Mouse (Mus musculus) T-helper 17 cell (primary cell): ENCODE measurements around the gene Trappc5.

Source experiments
- in situ Hi-C, 2 experiments: fragments of 300-600 bp; cut with MboI, MseI; formaldehyde crosslinking; loops; 1 replicate in 1 of 2; 2 replicates in 1 of 2; pipeline ENCODE4 v1.15.1; 2025; ENCODE audit warnings: high pct_unique_total_duplicates in 2 of 2

Trappc5 gene

DNA sequence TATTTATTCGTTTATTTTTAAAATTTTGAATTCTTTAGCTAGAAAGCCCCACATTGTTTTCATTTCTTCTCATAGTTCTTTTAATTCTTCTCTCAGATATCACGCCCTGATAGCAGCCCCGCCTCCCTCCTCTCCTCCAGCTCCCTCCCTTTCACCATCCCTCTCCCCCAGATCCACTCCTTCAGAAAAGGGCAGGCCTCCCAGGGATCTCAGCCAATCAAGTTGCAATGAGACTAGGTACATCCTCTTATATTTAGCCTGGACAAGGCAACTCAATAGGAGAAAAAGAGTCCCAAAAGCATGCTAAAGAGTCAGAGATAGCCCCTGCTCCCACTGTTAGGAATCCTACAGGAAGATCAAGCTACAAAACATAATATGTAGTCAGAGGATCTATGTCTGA lies 1.4 kb upstream of the Trappc5 start:
- in situ Hi-C loops = loop anchor here (5.0 kb wide), 4 partner anchors 37 to 317 kb away; partner anchors contain the start of genes Pex11g (in 2 of the 2) and Stxbp2 (in 1 of the 2)

DNA sequence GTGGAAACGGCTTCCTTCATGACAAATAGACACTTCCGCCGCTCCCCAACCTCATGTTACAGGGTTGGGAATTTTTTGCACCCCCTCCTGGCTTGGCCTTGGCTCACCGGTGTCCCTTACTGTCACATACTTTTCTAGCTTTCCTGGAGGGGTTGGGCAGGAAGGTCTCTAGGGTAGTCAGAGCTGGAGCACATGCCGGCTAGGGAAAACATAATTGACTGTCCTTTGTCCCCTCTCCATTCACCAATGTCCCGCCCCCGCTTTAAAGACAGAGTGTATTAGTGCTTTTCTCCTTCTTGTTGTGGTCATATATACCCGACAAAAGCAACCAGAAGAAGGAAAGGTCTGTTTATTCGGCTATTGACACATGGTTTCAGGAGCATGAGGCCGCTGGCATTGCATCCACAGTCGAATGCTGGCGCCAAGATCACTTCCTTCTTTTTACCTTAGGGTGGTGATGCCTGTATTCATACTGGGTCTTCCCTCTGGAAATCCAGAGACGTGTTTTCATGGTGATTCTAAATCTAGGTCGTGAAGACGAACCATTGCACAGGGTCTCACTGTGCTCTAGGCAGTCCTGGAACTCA lies 987 bp downstream of the Trappc5 start:
- in situ Hi-C loops = loop anchor here (5.0 kb wide), 2 partner anchors 210 to 320 kb away; partner anchors contain the start of gene Pex11g (in 1 of the 2)

DNA sequence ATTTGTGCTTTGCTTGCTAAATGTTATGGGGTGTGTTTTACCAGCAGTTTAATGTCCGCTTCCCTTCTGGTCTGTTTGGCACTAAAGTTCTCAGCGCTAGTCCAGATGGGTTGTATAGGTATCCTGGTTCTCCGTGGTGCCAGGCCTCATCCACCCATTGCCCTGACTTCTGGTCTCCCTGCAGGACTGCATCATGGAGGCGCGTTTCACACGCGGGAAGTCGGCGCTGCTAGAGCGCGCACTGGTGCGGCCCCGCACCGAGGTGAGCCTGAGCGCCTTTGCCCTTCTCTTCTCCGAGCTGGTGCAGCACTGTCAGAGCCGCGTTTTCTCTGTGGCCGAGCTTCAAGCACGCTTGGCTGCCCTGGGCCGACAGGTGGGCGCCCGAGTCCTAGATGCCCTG lies 2.7 kb downstream of the Trappc5 start:
- in situ Hi-C loops = loop anchor here (5.0 kb wide), 2 partner anchors 212 to 322 kb away; partner anchors contain the start of gene Pex11g (in 1 of the 2)

DNA sequence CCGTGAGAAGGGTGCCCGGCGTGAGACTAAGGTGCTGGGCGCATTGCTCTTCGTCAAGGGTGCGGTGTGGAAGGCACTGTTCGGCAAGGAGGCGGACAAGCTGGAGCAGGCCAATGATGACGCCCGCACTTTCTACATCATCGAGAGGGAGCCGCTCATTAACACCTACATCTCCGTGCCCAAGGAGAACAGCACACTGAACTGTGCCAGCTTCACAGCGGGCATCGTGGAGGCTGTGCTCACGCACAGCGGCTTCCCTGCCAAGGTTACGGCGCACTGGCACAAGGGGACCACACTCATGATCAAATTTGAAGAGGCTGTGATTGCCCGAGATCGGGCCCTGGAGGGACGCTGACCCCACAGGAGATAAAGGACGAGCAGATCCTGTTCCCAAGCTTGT lies 3.1 kb downstream of the Trappc5 start:
- in situ Hi-C loops = loop anchor here (5.0 kb wide), 2 partner anchors 212 to 322 kb away; partner anchors contain the start of gene Pex11g (in 1 of the 2)

DNA sequence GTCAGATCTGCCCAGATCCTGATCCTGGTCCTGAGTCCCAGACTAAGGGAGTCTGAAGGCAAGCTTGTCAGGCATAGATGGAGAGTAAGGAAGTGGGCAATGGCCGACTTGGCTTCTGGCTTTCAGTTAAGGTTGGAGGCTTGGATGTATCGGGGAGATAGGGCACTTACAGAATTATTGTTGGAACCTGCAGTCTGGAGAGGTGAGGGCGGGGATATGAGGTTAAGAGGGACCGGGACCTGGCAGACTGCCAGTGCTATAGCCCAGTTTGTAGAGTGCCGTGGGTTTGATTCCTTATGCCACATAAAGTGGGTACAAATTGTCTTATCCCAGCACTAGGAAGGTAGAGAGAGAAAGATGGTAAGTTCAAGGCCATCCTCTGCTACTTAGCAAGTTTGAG lies 3.6 kb downstream of the Trappc5 start:
- in situ Hi-C loops = loop anchor here (5.0 kb wide), 2 partner anchors 212 to 322 kb away; partner anchors contain the start of gene Pex11g (in 1 of the 2)

DNA sequence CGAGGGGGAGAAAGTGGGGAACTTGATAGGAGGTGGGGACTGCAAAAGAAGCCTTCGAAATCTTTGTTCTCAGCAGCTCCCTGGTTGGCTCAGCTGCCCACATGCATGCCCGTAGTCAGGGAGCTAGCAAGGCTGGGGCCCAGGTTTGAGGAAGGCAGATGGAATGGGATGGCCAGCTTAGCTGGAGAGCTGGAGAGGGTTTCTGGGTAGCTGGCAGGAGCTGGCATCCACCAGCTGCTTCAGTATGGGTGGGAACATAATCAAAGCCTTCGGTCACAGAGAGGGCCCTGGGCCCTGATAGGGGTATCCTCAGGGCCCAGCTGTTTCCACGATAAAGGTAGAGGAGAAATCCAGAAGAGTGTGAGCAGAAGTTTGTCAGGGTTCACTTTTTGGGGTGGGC lies 6.3 kb downstream of the Trappc5 start:
- in situ Hi-C loops = no loop called here

DNA sequence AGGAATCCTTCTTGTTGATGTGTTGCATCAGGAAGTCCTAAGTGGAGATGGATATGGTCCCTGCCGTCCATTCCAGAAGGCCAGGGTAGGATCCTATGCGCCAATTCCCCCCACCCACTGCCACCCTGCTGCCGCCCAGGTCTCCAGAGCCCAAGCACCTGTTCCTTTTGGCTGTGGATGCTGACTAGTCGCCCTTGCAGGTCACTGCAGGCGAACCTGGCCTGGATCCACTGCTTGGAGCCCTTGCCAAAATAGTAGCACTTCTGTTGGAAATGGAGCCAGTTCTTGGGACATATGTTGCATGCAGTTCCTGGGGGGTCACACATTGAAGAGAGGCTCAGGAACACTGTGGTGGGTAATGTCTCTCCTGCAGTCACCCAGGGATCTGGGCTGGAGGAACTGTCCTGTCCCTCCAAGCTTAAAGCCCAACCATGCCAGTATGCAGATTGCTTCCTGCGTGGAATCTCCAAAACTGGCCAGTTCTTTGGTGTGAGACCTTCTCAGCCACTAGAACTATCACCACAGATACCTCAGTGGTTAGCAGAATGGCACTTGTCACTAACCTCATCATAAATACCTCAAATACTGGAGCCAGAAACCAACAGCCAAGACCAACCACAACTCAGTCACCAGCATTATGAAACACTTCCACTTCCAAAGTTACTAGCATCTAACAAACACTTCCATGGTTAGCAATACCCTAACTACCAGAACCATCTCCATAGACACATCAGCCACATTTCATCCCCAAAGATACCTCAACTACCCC lies 7.5 kb downstream of the Trappc5 start:
- in situ Hi-C loops = no loop called here

DNA sequence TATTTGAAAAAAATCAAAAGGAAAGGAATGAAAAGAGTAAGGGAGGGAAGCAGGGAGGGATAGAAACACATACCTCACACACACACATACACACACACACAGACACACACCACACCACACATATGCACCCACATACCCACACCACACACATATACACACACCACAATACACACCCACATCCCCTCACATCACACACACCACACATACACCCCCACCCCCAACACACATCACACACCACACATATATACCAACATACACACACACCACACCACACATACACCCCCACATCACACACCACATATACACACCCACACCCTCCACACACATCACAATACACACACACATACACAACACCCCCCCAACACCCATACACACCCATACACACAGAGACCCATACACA lies 8.4 kb downstream of the Trappc5 start:
- in situ Hi-C loops = no loop called here

DNA sequence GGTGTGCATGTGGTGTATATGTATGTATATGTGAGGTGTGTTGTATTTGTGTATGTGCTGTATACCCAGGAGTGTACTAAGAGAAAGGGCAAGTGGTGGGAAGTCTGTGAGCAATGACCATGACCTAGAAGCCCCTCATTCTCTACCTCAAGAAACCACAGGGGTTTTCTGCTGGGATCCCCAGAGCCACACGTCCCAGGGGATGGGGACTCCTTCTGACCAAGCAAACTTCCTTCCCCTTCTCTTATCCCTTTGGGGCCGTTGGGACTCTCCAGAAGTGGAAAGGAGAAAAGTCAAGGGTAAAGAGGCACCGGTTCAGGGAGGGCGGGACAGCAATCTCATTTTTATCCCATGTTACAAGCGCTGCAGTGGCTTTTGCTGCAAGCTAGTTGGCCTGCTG lies 9.3 kb downstream of the Trappc5 start:
- in situ Hi-C loops = no loop called here

DNA sequence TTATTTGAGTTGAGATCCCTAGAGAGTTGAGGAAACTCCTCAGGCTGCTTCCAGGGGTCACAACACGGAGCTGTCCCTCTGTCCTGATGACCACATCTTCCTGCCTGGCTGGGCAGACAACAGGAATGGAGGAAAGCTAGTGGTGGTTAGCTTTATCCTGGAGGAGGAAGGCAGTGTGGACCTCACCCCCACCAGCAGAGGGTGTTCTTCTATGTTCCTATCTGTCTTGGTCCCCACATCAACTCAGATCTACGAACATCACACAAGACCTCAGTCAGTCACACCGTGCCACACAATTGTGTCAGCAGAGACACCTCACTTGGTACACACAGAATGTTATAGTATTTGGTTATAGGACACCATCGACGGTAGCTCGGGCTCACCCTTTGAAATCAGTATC lies 11.4 kb downstream of the Trappc5 start:
- in situ Hi-C loops = no loop called here

DNA sequence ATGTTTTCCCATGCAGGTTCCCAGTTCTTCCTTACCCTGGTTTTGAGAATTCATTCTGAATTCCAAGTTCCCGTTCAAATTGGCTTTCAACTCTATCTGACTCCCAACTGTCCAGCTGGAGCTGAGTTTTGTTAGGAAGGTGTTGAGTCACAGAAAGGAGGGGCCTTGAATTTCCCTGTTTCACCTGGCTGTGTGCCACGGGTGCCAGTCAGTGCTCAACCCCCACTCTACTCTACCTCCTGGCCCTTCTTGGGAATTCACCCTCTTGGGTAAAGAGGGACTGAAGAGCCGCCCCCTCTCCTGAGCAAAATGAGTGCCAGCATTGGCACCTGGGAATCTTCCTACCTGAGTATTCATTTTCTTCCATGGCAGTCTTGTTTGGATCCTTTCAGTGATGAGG lies 14.7 kb downstream of the Trappc5 start:
- in situ Hi-C loops = loop anchor here in 1 of 2 experiments (10.0 kb wide), 1 partner anchor 674 kb away; no protein-coding TSS in a partner anchor

DNA sequence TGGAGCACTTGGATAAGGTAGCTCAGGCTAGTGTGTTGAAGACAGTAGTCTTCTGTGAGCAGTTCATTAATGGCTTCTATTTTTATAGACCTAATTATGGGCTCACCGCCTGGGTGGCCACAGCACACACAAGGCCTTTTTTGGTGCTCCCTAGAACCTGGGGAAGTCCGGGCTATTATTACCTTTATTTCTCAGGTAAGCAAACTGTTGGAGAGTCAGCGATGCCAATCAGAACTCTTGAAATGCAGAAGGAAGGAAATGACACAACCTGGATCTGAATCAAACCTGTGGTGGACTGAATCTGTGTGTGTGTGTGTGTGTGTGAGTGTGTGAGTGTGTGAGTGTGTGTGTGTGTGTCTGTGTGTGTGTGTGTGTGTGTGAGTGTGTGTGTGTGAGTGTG lies 18.0 kb downstream of the Trappc5 start, which contains the start of gene Fcer2a:
TSS of gene Fcer2a (minus strand) at position 55 of the 400 bp plus-strand sequence.
- in situ Hi-C loops = loop anchor here in 1 of 2 experiments (10.0 kb wide), 1 partner anchor 671 kb away; no protein-coding TSS in a partner anchor

DNA sequence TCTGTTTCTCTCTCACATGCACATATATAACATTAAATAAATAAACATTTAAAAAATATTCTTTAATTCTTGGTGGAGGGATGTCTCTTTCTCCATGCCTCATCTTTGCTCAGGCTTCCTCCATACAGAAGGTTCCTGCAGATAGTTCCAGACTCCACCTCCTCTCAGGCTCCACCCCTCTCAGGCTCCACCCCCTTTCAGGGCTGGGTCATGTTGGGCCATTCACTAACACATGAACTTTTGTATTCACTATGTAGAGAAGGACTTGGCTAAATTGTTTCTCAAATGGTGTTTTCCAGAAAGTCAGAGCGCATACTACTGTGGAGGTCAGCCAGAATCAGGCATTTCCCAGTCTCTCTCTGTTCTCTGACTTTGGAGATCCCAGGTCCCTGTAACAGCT lies 25.4 kb downstream of the Trappc5 start:
- in situ Hi-C loops = loop anchor here in 1 of 2 experiments (25.0 kb wide), 1 partner anchor 661 kb away; no protein-coding TSS in a partner anchor

DNA sequence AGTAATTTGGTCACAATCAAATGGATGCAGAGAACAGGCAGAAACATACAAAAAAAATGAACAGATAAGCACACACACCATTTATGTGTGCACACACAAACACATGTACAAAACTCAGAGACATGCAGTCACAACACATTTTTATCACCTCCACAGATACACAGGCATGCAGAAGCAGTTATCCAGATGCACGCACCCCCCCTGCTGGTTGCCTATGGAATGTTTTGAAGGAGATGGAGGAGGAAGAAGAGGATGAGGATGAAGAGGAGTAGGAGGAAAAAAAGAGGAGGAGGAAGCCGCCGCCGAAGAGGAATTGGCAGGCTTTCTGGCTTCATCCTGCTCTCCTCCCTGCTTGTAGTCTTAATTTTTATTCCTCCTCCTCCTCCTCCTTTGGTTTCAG lies 29.6 kb downstream of the Trappc5 start:
- in situ Hi-C loops = loop anchor here in 1 of 2 experiments (25.0 kb wide), 1 partner anchor 657 kb away; no protein-coding TSS in a partner anchor

DNA sequence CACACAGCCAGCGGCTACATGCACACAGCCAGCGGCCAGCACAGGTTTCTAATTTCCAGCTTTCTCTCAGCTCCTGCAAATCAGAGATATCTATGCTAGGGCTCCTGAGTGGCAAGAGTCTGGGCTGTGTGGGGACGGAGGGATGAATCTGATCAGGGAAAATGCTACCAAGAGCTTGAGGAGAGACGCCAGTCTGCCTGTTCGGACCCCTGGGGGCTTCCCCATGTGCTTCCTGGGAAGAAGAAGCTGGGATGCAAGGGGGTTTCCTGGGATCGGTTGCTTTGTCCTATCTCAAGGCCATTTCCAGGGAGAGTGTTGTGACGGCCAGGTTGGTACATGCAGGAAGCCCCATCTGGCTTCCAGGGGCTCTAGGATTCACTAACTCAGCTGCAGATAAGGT lies 31.5 kb downstream of the Trappc5 start:
- in situ Hi-C loops = loop anchor here in 1 of 2 experiments (25.0 kb wide), 1 partner anchor 655 kb away; no protein-coding TSS in a partner anchor

DNA sequence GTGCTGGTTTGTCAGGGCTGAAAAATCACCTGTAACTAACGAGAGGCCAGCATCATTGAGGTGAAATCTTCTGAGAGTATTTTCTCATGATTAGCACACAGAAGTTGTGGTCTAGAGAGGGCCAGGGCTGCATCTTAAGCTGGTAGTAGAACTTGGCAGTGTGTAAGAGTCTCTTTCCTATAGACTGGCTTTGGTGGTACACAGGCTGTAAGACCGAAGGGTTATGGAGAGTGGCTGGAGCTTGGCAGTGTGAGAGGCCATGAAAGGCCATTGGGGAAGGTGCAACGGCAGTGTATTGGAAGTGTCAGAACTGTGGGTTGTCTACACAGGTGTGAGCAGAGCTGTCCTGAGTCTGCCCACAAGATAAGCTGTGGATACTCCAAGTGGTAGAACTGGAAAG lies 34.2 kb downstream of the Trappc5 start:
- in situ Hi-C loops = loop anchor here in 1 of 2 experiments (25.0 kb wide), 1 partner anchor 652 kb away; no protein-coding TSS in a partner anchor

DNA sequence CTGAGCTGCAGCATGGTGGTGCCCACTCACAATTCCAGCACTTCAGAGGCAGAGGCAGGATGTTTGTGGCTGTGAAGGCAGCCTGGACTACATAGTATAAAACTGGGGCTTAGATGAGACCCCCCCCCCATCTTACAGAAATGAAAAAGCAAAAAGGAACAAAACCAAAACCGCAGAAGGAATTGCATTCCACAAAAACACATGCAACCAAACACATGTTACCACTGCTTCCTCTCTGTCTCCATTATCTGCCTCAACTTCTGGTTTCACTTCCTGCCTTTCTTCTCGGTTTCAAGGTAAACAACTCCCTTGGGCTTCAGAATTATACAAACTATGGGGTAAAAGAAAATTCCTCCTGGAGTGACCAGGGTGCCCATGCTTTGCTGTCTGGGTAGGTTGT lies 35.5 kb downstream of the Trappc5 start:
- in situ Hi-C loops = loop anchor here in 1 of 2 experiments (25.0 kb wide), 1 partner anchor 651 kb away; no protein-coding TSS in a partner anchor

DNA sequence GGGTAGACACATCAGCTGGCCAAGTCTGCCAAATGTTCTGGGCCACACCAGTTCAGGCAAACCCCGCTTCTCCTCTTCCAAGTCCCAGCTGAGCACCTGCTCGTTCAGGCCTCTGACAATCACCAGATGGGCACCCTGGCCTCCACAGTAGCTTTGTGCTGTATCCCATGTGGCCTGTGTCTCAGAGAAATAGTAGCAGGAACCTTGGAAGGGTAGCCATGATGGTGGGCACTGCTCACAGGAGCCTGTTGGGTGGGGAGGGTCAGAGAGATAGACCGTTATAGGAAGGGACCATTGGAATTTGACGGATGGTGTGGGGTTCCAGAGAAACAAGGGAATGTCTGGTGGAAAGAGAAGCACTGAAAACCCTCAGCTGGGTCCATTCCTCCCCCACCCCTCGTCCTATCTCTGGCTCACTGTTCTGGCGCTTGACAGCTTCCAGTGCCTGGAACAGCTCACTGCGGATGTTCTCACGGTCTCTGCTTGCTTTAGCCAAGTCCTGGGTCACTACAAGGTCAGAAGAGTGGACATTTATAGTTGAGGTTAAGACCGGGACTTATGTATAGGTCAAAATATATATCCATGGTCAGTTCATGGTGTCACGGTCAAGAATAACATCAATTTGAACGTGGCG lies 41.3 kb downstream of the Trappc5 start:
- in situ Hi-C loops = loop anchor here in 1 of 2 experiments (25.0 kb wide), 1 partner anchor 645 kb away; no protein-coding TSS in a partner anchor

DNA sequence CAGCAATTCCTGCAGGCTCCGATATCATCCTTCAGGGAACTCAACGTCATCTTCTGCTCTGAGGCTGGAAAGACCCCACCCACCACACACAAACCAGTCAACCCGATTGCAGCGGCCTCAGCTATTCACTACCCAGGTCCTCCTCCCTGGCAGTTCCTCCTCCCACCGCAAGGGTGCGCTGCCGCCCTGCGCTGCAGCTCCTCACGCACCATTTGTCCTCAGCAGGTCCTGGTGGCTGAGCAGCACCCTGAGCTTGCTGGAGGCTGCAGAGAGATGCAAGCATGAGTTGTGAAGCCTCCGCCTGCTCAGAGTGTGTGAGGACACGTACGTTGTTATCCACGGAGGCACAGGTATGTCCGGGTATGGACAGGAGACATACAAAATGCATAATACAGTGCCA lies 42.5 kb downstream of the Trappc5 start:
- in situ Hi-C loops = loop anchor here in 1 of 2 experiments (25.0 kb wide), 1 partner anchor 644 kb away; no protein-coding TSS in a partner anchor

DNA sequence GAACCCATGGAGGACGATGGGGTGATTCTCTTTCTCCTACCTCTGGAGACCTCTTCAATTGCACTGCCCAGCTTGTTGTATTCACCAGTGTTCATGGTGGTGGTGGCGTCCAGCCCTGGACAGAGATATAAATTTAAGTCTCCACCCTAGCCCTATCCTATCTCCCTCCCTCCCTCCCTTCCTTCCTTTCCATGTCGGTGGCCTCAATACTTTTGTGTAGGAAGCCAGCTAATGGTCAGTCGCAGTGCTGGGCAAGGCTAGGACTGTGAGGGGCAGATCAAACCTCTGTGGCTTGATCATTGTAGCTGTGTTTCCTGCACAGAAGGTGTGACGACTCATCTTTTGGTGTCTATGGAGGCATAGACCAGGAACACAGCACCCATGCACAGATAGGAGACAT lies 44.5 kb downstream of the Trappc5 start, which contains the start of gene Clec4g:
TSS of gene Clec4g (minus strand) at position 101 of the 400 bp plus-strand sequence.
- in situ Hi-C loops = loop anchor here in 1 of 2 experiments (25.0 kb wide), 1 partner anchor 642 kb away; no protein-coding TSS in a partner anchor

DNA sequence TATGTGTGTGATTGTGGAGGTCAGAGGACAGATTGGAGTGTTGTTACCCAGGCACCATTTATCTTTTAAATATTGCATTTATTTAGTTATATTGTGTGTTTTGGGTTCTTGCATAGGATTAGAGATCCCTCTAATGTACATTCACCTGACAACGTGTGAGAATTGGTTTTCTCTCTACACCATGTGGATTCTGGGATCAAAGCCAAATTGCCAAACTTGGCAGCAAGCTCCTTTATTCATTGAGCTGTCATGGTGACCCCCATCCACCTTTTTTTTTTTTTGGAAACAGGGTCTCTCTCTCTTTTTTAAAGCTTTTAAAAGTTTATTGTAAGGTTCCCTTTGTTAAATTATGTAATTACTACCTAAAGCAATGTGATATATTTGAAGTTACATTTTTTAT lies 44.9 kb downstream of the Trappc5 start:
- in situ Hi-C loops = loop anchor here in 1 of 2 experiments (25.0 kb wide), 1 partner anchor 641 kb away; no protein-coding TSS in a partner anchor
